Mouse (Mus musculus): ENCODE data around the gene Sars2. TPM values are rescaled to one million over a fixed set of nuclear protein-coding genes. Genes with fewer than 3 reads are reported as not detected.
A peak's percentile ranks its signal among the peaks of the same experiment; 100 is the strongest.

Gene Sars2
- total RNA-seq, 4 experiments from 2014 or later = 11.2 to 13.9 (median 12.0) TPM

DNA sequence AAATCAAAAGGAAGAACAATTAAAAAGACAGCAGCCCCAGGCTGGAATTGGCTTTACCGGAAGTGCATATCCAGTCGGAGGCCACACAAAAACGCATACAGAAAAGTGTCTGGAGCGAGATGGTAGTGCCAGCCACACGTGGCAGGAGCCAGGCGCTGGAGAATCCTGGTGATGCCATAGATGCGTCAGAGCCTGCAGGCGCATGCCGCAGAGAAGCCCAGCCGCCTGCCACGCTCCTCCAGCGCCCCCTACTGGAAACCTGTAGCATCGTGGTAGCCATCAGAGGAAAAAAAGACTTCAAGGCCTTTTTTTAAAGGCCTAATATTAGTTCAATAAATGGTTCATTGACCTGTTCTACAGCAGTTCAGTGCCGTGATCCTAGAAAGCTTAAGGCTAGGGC is 15.2 kb upstream of the Sars2 start:
- DNase-seq (ENCODE audit: low spot score in 2 of 2) = peak; percentile 78 to 87

DNA sequence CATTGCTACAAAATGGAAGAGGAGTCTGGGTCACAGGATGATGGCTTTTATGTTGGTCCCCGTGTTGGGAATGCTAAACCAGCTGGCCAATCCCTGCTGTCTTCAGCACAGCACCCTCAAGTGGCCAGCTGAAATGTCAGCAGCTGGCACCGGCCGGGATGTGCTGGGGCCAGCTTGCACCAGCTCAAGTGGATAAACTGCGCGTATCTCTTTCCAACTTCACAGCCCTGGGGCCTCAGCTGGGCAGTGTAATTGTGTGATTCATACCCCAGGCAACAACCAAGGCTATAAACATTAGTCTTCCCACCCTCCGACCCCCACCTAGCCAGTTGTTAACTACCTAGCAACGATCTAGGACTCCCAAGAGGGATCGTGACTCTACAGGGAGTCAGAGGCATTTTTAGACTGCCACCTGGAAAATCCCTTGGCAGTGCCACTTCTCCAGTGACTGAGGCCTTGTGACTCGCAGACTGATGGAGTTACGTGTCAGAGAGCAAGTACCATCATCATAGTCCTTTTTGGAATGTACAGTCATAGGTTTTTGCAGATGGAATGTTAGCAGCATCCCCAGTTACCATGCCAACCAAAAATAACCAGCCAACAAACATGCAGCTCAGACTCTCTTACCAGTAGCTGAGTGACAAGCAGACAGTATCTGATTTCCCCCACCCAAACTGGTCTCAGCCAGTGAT is 14.0 kb upstream of the Sars2 start:
- DNase-seq (ENCODE audit: low spot score in 2 of 2) = peak; percentile 60 to 75

DNA sequence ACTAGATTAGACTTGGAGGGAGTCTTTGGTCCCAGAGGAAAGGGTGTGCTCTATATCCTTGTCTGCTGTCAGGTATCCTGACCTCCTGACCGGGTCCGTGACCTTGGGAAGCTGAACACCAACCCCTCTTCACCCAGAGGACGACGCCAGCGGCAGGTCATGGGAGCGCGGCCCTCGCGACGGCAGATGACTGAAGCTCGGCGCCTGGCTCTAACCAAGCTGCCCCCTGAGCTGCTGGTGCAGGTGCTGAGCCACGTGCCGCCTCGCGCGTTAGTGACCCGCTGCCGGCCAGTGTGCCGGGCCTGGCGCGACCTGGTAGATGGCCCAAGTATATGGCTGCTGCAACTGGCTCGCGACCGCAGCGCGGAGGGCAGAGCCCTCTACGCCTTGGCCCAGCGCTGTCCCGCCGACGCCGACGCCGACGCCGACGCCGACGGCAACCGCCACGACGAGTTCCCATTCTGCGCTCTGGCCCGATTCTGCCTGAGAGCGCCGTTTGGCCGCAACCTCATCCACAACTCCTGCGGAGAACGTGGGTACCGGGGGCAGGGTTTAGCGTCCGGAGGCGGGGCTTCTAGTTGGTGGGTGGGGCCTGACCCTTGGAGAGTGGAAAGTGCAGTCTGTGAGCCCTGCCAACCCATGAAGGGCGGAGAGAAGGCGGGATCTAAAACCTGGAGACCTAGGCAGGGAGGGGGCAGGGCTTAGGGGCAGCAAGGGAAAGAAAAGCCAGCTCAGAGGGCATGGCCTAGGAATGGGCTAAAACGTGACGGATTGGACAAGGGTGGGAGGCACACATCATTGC is 9.2 kb upstream of the Sars2 start:
- DNase-seq (ENCODE audit: low spot score in 2 of 2) = no peak

DNA sequence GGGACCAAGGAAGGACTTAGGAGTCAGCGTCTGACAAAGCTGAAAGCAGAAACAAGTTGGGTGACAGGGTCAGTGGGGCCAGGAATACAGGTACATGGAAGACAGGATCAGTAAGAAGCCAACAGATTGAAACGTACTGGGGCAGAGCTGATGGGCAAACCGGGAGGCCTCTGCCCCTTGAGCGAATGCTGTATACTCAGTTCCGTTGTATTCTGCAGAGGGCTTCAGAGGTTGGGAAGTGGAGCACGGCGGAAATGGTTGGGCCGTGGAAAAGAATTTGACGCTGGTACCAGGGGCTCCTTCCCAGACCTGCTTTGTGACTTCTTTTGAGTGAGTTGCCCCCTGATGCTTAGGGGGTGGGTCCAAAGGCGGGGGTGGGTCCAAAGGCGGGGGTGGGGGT is 8.6 kb upstream of the Sars2 start:
- no peak for DNase-seq (ENCODE audit: low spot score in 2 of 2)

DNA sequence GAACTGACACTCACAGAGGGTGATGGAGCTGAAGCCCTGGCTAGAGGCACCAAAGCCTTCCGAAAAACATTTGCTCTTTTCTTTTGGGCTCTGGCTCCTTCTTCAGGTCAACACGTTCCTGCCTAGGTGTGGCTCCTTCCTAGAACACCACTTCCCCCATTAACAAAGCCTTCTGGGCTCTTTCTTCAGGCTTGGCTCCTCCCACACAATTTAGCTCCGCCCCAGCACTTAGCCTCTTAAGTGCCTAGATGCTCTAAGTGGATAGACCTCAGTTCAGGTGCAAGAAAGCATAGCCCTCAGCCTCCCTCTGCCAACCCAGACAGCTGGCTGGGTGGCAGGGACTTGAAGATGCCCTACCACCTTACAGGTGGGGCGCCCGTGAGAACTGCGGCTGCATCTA is 6.1 kb upstream of the Sars2 start:
- DNase-seq (ENCODE audit: low spot score in 2 of 2) = no peak

DNA sequence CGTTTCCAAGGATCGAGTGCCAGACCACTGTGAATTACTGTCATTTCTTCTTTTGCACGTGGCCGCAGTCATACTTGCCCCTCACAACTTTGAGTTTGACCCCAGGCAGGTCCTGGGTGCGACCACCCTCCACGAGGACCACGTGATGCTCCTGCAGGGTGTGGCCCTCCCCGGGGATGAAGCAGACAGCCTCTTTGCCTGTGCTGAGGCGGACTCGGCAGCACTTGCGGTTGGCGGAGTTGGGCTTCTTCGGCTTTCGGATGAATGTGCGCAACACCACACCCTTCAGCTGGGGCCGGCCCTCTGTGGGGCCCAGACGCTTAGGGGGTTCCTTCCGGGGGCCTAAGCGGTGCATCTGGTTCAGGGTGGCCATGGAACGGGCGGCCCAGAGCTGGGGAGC is 2.0 kb upstream of the Sars2 start:
- no peak for DNase-seq (ENCODE audit: low spot score in 2 of 2)

DNA sequence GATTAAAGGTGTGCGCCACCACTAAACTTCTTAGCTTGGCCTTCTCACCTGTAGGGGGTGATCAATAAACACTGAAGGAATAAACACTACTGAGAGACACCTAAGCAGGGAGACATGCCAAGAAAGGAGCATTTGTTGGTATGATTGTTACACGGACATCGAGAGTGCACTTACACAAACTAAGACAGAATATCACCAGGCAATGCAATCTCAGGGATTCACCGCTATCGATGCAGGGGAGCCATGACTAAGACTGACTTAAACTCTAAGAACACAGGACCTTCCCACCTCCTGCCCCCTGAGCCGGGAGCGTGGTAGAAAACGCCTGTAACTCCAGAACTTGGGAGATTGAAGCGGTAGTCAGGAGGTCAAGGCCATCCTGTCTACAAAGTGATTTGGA is 843 bp upstream of the Sars2 start:
- no peak for DNase-seq (ENCODE audit: low spot score in 2 of 2)

DNA sequence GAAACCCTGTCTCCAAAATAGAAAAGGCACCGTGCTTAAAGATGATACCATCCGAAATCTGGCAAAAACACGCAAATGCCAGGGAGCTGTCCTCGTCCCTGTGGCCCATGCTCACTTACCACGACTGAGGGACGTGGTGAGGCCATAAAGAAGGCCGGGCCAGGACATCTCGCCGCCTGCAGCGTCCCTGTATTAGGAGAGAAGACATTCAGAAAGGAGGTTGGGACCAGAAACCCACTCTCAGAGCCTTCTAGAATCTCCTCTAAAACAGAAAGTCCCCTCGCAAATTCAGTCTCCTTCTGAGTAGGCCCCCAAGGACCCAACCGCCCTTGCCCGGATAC is 454 bp upstream of the Sars2 start:
- no peak for DNase-seq (ENCODE audit: low spot score in 2 of 2)

DNA sequence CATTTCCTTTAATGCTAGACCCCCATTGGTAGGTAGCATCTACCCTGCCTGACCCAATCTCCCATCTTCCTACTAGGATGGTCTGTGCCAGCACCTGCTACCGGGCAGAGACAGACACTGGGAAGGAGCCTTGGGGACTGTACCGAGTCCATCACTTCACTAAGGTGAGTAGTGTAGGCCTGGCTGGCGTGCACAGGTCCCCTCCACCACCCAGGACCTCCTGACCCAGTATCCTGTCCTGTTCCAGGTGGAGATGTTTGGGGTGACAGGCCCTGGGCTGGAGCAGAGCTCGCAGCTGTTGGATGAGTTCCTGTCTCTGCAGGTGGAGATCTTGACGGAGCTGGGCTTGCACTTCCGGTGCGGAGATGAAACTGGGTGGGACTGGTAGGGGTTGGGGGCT is 8.1 kb downstream of the Sars2 start:
- no peak for DNase-seq (ENCODE audit: low spot score in 2 of 2)

DNA sequence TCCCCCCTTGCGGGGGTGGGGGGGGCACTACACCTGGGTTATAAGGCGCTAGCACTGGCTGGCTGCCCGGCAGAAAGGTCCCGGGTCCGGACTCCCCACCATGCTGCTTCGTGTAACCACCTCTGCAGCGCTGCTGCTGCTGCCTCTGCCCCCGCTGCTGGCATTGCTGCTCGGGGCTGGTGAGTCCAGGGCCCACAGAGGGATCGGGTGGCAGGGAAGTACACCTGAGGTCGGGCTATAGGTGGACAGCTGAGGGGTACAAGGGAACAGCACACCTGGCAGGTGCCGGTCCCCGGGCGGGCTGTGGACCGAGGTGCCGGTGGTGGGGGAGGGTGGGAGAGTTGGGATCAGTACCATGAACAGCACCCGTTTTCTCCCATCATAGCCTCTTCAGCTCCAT is 14.3 kb downstream of the Sars2 start, which contains the start of gene Ccer2:
Gene Ccer2 (plus strand): TSS at position 96 of the 400 bp plus-strand sequence.
- no peak for DNase-seq (ENCODE audit: low spot score in 2 of 2)

DNA sequence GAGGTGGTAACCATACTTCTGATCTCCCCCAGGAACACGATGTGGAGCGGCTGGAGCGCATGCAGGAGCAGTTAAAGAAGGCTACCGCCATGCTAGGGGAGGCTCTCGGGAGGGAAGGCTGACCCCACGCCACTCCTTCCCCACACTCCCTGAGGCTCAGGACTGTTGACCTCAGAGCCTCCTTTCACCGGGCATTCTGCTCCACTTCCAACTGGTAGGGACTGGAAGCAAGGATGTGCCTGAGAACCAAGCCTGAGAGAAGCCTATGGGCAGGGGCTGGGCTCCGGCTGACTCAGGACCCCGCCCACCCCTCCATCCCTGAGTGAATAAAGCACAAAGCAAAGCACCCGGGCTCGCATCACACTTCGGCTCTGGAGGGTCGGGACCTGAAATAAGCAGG is 16.8 kb downstream of the Sars2 start:
- no peak for DNase-seq (ENCODE audit: low spot score in 2 of 2)

DNA sequence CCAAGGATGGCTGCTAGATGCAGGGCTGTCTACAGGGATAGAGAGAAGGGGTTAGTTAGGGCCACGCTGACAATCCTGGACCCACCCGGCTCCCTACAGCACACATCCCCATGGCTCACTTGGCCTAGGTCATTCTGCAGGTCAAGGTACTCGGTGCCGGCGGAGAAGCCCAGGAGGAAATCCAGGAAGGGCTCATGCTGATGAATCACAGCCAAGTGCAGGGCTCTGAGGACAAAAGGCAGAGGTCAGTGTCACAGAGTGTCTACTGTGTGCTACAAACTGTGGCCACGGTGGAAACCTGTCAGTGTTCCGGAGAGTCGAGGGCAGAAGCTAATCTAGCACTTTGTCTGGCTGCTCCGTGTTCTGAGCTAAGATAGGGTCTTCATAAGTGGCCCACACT is 20.1 kb downstream of the Sars2 start:
- DNase-seq (ENCODE audit: low spot score in 2 of 2) = no peak

DNA sequence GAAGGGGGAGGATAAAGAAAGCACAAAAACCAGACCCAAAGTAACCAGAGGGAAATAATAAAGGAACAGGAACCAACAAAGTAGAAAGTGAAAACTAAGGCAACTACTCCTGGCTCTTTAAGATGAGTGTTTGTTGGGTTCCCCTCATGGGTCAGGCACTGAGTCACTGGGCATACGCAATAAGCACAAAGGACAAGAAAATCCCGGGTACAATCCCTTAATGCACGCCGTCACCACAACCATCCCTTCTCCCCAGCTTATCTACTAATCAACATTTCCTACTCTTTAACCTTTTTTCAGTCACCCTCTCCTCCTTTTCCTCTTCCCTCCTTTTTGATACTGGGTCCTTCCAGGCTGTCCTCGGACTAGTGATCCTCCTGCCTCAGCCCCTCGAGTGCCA is 23.4 kb downstream of the Sars2 start:
- no peak for DNase-seq (ENCODE audit: low spot score in 2 of 2)

DNA sequence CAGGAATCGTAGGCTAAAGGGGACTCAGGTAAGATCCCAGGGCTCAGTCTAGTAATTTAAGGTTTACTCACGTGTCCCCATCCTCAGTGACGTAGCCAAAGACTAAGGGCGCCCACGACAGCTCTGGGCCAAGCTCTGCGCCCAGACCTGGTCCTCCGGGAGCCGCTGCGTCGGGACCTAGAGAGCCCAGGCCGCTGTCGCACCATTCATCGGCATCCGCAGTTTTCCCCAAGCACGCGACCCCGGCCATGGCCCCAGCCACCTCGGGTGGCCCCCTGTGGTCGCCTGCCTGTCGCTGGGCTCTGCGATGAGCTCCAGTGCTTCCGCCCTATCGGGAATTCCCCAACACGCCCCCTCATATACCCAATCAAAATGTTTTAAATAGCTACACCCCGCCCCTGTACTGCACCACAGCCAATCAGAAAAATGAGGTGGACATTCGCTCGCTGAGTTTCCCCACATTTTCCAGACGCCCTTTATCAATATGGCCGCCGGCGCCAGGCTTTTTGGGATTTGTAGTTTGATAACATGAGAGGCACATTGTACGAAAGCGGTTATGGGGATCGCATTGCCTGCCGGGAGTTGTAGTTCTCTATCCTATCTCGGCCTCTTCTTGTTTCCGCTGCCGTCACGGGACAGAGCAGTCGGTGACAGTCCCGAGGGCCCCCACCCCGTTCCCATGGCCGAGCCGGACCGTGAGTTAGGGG is 24.5 kb downstream of the Sars2 start, which contains the start of gene Sirt2:
Gene Sirt2 (plus strand): TSS at position 563 of the 707 bp plus-strand sequence.
- peak; percentile 99 for DNase-seq (ENCODE audit: low spot score in 2 of 2)

DNA sequence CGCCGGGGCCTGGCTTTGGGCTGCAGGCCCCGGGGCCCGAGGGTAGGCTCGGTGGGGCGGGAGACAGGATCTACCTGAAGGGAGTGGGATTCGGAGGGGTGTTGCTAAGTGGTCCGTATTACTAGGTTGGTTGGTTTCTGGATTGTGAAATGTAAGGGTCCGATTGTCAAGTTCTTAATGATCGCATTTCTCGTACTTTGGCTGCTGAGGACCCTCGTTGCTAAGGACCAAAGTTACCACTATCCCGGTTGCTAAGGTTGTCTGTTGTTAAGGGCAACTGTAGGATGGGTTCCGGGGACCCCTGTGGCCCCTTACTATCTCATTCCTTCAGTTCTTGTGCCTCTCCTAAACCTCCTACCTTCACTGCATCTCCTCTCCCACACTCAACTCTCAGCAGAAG is 25.1 kb downstream of the Sars2 start:
- no peak for DNase-seq (ENCODE audit: low spot score in 2 of 2)

DNA sequence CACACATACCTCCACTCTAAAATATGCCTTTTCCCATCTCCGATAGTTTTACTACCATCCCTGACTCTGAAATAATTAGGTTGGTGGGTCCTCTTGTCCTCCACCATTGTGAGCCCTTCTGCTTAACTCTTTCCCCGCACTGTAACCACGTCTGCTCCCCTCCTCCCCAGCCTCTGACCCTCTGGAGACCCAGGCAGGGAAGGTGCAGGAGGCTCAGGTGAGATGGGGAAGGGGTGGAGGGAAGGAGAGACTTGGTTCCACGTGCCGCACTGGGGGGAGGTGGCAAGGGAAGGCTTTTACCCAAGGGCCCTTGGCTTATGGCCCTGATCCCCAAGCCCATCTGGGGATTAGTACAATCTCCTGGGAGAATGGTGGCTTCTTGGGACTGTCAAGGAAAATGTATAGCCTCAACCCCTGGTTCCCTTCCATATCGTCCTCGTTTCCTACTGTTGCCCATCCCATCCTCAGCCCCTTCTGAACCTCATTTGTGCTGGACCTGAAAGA is 25.7 kb downstream of the Sars2 start, which contains the start of gene Nfkbib:
Gene Nfkbib (minus strand): TSS at position 51 of the 504 bp plus-strand sequence.
- no peak for DNase-seq (ENCODE audit: low spot score in 2 of 2)

DNA sequence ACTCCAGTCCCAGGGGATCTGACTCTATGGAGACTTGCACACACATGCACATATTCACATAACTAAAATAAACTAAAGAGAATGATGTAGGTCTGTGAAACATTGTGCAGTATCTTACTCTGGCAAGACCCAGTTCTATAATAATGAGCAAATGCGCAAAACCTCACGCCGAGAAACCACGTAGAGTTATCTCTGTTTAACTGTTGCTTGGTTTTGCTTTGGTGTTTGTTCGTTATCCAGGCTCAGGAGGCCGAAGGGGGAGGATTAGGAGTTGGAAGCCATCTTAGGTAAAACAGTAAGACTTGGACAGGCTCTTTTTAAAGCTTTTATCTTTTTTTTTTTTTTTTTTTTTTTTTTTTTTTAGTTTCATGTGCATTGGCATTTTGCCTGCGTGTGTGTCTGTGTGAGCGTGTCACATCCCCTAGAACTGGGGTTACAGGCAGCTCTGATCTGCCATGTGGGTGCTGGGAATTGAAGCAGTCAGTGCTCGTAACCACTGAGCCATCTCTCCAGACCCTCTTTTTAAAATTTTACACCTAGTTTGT is 27.7 kb downstream of the Sars2 start:
- no peak for DNase-seq (ENCODE audit: low spot score in 2 of 2)

DNA sequence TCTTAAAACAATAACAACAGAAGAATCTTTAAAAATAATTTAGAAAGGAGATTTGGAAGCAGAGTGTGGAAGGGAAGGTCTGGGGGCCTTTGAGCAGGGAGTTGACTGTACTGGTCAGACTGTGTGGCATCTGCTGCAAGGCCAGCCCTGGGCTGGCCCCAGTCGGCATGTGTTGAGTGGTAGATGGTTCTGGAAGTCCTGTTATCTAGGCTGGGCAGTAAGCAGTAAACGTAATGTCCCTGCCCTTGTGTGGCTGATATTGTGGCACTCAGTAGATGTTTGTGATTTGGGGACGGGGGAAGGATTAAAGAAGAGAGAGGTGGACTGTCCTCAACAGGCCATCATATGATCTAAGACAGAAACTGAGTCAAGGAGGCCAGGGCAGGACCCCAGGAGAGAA is 28.5 kb downstream of the Sars2 start:
- DNase-seq (ENCODE audit: low spot score in 2 of 2) = no peak

DNA sequence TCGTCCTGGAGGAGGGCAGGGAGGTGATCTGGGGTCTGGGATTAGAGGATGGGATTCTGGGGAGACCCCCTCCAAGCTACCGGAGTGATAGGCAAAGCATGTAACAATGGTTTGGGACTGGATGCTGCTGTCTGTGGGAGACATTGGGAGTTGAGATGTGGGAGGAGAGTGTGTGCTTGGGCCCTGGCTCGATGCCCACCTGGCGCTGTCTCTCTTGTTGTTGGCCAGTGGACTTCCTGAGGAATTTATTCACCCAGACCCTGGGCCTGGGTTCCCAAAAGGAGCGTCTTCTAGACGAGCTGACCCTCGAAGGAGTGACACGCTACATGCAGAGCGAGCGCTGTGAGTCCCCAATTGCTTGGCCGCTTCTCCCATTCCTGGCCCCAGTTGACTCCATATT is 30.1 kb downstream of the Sars2 start:
- no peak for DNase-seq (ENCODE audit: low spot score in 2 of 2)

DNA sequence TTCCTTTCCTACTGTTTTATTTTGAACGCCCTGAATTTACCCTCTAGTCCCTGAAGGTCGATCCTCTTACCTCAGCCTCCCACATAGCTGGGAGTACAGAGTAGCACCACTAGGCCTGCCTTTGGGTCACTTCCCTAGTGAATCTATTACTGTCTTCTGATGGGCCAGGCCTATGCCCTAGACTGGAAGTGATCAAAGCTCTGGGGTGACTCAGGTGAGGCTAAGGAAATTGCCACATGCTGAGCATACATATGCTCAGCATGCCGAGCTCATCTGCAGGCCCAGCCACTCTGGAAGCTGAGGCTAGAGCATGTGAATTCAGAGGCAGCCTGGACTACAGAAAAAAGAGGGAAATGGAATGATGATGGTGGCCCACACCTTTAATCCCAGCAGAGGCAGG is 31.4 kb downstream of the Sars2 start:
- DNase-seq (ENCODE audit: low spot score in 2 of 2) = no peak

DNA sequence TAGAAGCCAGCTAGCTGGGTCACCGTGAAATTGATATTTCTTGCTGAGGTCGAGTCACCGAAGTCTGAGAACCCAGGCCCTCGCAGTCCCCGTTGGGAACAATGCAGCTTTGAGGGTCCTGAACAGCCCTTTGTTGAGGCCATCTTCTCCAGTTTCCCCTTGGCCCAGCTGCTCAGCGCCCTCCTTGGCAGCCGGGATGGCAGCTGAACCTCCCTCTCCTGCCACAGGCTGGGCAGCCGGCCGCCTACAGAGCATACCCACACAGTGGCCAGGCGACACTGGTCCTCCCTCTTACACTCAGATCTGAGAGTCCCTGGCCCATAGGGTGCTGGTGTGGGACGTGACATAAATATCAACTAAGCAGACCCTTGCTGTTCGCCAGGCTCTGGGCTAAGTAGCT is 32.4 kb downstream of the Sars2 start:
- no peak for DNase-seq (ENCODE audit: low spot score in 2 of 2)

DNA sequence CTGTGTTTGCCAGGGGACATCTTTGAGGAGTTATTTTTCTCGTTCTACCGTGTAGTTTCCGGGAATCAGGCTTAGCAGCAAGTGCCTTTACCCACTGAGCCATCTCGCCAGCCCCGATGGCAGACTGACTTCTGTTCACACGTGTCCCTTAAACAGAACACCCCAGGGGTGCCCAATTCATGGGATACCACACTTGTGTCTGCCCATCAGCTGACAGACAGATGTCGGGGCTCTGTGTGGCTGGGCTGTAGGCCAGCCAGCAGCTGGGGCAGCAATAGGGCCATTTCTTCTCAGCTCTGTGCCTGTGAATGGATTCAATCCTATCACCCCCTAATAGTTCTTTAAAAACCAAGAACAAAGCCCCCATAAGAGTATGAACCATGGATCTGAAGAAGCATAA is 33.3 kb downstream of the Sars2 start:
- no peak for DNase-seq (ENCODE audit: low spot score in 2 of 2)

Measured in layer of hippocampus, adult 8-10 months (tissue).